Mouse (Mus musculus) lung, postnatal 25 days (tissue): ENCODE results near the gene Ccdc33.

Source experiments
- DNase-seq: peaks from one replicate; pipeline ENCODE4 v3.0.0; 2022; ENCODE audit warnings: low spot score

Ccdc33 gene

GRCm38 (mm10) chr9:58047061-58047460, 71.6 kb downstream of the Ccdc33 start:
- DNase-seq, result no peak

GRCm38 (mm10) chr9:58045646-58046045, 73.0 kb downstream of the Ccdc33 start:
- DNase-seq, result no peak

- no peak for DNase-seq
Observed at GRCm38 (mm10) chr9:58044828-58045227, 73.8 kb downstream of the Ccdc33 start.

GRCm38 (mm10) chr9:58043496-58044017, 75.1 kb downstream of the Ccdc33 start:
- DNase-seq, result no peak

DNA sequence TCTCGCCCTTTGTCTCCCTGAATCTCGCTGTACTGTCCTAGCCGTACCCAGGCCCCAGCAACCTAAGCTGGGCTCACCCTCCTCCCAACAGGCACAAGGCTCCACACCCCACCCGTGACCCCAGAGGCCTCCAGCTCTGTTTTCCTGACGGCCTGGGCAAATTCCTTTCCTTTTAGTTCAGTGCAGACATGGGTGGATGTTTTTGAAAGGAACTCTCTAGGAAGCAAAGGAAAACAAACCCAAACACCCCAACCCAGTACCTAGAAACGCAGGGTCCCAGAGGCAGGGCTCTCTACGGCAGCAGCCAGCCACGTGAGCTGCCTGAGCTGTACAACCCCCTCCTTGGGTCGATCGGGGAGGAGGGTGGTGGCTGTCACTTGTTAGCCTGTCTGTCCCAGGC, 76.2 kb downstream of the Ccdc33 start:
- DNase-seq, result no peak

DNA sequence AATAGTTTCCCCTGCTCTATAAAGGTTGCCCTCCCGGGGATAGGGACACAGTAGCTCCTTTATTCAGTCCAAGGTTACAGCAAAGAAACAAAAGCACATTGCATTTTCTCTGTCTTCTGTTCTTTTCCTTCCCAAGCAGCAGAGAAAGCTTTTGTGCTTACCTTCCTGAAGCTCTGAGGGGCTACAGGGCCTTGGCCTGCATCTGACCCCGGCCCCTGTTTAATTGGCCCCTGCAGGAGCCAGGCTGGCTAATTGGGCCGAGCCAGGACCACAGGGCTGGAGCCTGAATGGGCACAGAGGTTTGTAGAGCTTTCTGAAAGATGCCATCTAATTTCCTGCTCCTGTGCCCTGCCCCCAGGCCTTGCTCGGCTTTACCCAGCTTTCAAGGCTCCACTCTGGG, 77.6 kb downstream of the Ccdc33 start:
- DNase-seq, result no peak

GRCm38 (mm10) chr9:58038500-58039168, 80.0 kb downstream of the Ccdc33 start:
- peak; percentile 70 for DNase-seq

DNA sequence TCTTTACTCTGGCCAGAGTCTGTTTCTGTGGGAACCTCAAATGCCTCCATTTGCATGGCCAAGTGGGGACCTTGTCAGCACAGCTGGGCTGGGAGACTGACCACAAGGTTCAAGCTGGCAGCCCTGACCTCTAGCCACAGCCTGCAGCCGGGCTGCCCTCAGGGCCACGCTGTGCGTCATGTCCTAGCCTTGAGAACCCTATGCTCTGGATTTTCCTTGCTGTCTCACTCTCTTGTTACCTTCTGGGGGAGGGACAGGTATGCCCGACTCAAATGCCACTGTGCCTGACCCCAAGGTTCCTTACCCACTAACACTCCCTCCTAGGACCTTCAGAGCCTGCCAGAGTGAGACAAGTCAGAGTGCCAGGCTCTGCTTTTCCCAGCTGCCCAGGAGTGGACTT, 81.7 kb downstream of the Ccdc33 start:
- DNase-seq, result no peak

DNA sequence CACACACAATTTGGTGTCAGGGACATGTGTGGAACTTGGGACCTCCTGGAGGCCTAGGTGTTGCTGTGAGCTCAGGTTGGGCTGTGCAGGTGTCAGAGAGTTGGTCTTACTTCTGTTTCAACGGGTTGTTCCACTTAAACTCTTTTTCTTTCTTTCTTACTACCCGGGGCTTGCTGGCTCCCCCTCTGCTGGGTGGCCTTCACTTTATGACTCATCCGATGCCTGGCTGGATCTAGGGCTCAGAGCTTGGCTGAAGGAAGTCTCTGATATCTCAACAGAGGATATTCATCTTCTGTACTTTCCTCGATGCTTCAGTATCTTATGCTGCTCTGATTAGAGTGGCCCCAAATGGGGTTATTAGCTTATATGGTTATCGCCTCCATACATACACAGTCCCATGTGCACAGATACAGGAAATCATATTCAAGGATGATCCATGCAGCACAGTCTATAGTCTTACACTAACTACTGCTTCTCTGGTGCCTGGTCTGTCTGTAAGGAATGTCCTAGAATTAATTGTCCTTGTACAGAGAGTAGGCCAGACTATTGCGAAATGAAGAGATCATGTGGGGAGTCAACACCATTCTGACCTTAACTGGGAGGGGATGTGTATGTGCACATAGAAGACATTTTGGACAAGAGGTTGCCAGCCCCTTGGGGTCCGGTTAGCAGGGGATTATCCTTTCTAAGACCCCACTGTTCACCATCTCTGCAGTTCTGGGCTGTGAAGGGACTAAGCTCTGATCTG, 82.5 kb downstream of the Ccdc33 start:
- DNase-seq, result no peak

- DNase-seq, result no peak
Observed at GRCm38 (mm10) chr9:58035519-58035918, 83.1 kb downstream of the Ccdc33 start.

GRCm38 (mm10) chr9:58031895-58032294, 86.7 kb downstream of the Ccdc33 start:
- no peak for DNase-seq

DNA sequence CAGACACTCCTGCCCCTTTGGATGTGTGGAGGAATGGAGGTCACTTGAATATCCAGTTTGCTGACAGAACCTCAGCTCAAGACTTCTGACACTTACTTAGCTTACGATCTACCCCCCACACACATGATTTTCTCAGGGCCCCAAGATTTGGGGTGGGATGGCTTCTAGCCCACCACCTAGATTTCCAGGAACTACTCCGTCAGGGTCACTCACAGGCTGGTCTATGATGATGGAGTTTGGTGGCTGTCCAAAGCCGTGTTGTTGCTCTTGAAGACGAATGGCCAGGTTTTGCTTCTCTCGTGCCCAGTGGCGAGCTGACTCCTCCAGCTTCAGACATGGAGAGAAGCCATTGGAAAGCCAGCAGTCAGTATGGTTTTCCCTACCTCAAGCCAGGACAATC, 89.0 kb downstream of the Ccdc33 start:
- no peak for DNase-seq

- no peak for DNase-seq
Observed at GRCm38 (mm10) chr9:58028841-58029240, 89.8 kb downstream of the Ccdc33 start.

- DNase-seq, result no peak
Observed at GRCm38 (mm10) chr9:58027426-58028180, 91.0 kb downstream of the Ccdc33 start.

- no peak for DNase-seq
Observed at GRCm38 (mm10) chr9:58025995-58026394, 92.6 kb downstream of the Ccdc33 start.

GRCm38 (mm10) chr9:58018385-58018784, 100.2 kb downstream of the Ccdc33 start:
- DNase-seq, result no peak

- no peak for DNase-seq
Observed at GRCm38 (mm10) chr9:58016962-58017361, 101.7 kb downstream of the Ccdc33 start.

- no peak for DNase-seq
Observed at GRCm38 (mm10) chr9:58015856-58016255, 102.8 kb downstream of the Ccdc33 start.

- DNase-seq, result no peak
Observed at GRCm38 (mm10) chr9:58014393-58015160, 104.0 kb downstream of the Ccdc33 start.

- DNase-seq, result no peak
Observed at GRCm38 (mm10) chr9:58012935-58013334, 105.7 kb downstream of the Ccdc33 start.

DNA sequence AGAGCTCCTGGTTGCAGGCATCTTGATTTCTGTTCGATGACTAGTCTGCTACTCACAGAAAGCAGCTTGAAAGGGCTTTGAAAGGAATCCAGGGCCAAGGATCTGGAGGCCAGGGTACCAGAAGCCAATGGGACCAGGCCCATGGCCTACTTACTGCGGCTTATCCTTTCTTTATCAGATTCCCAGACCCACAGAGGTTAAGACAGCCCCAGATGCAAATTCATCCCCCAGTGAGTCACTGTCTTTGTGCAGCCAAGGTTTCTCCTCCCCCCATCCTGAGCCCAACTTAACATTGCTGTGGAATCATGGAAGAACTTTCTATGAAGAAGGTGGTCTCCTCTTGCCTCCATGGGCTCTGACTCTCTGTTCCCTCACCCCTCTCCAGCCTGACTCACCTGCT, 106.1 kb downstream of the Ccdc33 start:
- DNase-seq, result no peak

DNA sequence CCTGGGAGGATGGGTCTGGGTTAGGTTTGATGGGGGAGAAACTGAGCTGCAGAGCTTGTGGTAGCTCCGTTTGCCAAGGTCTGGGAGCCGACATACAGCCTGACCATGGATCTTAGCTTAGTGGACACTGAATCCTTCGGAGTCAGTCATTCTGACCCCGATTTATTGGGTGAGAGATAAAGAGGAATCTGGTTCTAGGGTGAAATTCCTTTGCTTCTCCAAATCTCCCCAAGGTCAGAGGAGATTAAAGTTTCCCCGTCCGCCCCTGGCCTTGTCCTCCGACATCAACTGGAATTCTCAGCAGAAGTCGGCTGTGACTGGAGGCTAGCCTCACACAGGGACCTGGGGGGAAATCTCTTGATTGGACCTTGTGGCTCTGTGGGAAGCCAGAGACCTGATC, 107.1 kb downstream of the Ccdc33 start:
- DNase-seq, result no peak
